Mouse (Mus musculus) left cerebral cortex, postnatal 10 days (tissue): ENCODE data around the gene Pam16. TPM values are rescaled to one million over a fixed set of nuclear protein-coding genes. Genes with fewer than 3 reads are reported as not detected.
A peak's percentile ranks its signal among the peaks of the same experiment; 100 is the strongest.

ENCODE experiments used
- DNase-seq, 2 experiments: peaks; one replicate each; pipeline ENCODE4 v3.0.0; 2021 to 2022; ENCODE audit warnings: low spot score in 2 of 2, mixed read lengths in 1 of 2; ENCODE audit errors: extremely low spot score in 1 of 2
- intact Hi-C: fragments of 180-260 bp; cut with DNase I; formaldehyde crosslinking; loops from one replicate; pipeline ENCODE4 v1.15.1; 2025
- total RNA-seq, 2 experiments: library from RNA; stranded (reverse); gene quantifications; 2 replicates each; pipeline ENCODE4 v1.2.3; 2021

Pam16 gene
- total RNA-seq, 2 experiments from 2014 or later = 78.2 to 86.0 TPM

DNA sequence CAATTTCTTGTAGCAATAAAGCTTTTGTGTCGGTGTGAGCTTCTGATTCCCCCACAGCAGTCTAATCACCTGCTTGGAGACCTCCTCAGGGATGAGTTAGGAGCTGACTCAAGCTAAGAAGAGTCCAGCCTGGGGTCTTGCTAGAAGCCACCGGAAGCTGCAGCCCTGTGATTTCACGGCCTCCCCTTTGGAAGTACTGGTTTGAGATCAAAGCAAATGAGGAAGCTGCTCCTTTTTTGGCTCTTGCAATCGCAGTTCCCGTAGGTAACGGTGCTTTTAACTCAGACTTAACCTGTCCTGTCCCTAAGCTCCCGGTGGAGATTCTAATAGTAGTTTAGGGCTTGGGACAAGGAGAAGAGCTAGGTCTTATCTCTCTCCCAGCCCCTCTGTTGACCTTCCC is 46.2 kb downstream of the Pam16 start:
- intact Hi-C loops = no loop called here
- DNase-seq = no peak

DNA sequence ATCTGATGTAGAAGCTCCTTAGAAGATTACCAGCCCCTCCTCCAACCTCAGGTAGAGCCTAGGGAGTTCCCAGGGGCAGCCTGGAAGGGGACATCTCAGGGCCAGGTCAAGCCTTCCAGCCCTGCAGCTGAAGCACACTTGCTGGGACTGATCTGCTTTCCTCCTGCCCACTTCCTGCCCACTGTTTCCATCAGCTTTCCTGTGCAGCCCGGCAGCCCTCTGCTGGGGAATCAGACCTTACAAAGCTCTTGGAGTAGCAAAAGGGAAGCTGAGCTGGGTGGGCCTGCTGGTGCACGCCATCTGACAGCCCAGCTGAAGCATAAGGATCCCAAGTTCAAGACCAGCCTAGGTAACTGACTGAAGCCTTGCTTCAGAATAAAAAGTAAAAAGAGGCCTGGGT is 47.9 kb downstream of the Pam16 start:
- DNase-seq = no peak
- intact Hi-C loops = no loop called here

GRCm38 (mm10) chr16:4576038-4576437 is 48.8 kb downstream of the Pam16 start:
- no peak for DNase-seq
- intact Hi-C loops = no loop called here

DNA sequence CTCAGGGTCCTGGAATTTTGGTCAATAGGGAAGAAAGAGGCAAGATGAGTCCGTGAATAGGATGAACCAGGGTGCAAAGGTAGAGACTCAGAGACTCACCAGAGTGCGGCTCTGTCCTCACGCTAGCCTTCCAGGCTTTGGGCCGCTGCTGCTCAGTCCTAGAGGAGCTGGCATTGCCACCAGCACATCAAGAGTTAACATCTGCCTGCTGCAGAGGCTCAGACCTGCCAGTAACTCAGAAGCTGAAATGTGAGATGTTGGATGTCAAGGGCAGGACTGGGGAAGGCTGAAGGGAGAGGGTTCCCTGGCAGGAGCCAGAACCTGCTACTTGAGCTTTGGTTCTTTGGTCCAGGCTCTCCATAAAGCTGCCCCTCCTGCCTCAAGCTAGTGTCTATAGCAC is 54.1 kb downstream of the Pam16 start:
- intact Hi-C loops = no loop called here
- DNase-seq = no peak

DNA sequence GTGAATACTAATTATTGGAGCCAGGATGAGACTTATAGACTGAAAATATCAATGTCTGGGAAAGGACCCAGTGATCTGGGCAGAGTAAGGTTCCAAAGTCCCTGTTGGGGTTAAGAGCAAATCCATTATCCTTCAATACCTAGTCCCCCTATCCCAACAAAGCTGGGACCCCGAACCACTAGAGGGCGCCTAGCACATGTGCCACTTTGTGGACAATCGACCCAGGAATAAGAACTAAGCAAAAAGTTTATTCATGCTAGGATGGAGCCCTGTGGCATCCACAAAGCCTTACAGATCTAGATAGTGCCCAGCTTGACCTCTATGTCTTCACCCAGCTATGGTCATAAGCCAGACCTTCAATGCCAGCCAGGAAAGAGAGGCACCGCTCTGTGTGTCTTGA is 56.9 kb downstream of the Pam16 start:
- DNase-seq = peak; percentile 45 to 87
- intact Hi-C loops = loop anchor here (5.0 kb wide), 1 partner anchor 39 kb away; no protein-coding TSS in a partner anchor

Other genes starting within 250 kb of the Pam16 start
- gene Adcy9, start 204.5 kb downstream of the Pam16 start, total RNA-seq = 10 to 100 TPM; 30.8 to 35.9 TPM
- gene Srl, start 83.2 kb downstream of the Pam16 start, total RNA-seq = 10 to 100 TPM; 19.7 to 20.6 TPM
- 1 to 10 TPM; 3.1 to 3.4 TPM for gene Tfap4, start 65.1 kb downstream of the Pam16 start, total RNA-seq
- 10 to 100 TPM; 15.9 to 18.9 TPM for gene Glis2, start 30.3 kb downstream of the Pam16 start, total RNA-seq
- 1 to 10 TPM; 5.1 to 6.4 TPM for gene Vasn, start 15.0 kb upstream of the Pam16 start, total RNA-seq
- gene Dnaja3, start 15.0 kb upstream of the Pam16 start, total RNA-seq = 10 to 100 TPM; 58.7 to 59.0 TPM
- 100 to 1,000 TPM in 1 of 2 experiments, 10 to 100 TPM in 1; 84.6 to 108 TPM for gene Coro7, start 54.8 kb upstream of the Pam16 start, total RNA-seq
- gene Nmral1, start 94.4 kb upstream of the Pam16 start, total RNA-seq = 10 to 100 TPM; 12.6 to 13.0 TPM
- gene Hmox2, start 101.4 kb upstream of the Pam16 start, total RNA-seq = 10 to 100 TPM; 75.4 to 83.2 TPM
- gene Cdip1, start 165.3 kb upstream of the Pam16 start, total RNA-seq = 100 to 1,000 TPM; 128 to 130 TPM
- not detected for gene 4930562C15Rik, start 210.4 kb upstream of the Pam16 start, total RNA-seq